Mouse (Mus musculus) liver, embryonic 14 days (tissue): Measurements from ENCODE around the gene Olfr92. TPM values are rescaled to one million over a fixed set of nuclear protein-coding genes. Genes with fewer than 3 reads are reported as not detected.

Experiments
- polyA plus RNA-seq: library from polyadenylated mRNA; depleted of rRNA; stranded (reverse); fragments of >200 nt; gene quantifications from 2 replicates; pipeline ENCODE4 v1.2.3, GENCODE M21; 2012; rRNA removed

Olfr92 gene
- not detected in 2 replicates for polyA plus RNA-seq

DNA sequence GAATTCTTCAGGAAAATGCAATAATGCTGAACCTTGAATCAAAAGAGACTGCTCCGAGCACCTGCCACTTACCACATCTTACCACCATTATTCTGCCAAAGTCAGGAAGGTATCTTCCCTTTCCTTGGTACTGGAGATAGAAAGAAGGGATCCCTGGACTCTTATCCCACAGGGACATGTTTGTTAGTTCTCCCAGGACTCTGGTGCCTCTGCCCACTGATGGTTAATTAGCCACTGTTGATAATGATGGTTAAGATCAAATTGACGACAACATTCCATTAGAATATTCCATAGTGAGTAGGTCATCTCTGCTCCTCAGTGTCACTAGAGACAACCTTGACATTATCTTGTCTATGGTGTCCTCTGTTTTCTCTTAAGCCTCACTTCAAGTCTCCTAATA is at the start of gene Olfr92:
Olfr92 (minus strand) TSS at position 101 of the 400 bp plus-strand sequence.

DNA sequence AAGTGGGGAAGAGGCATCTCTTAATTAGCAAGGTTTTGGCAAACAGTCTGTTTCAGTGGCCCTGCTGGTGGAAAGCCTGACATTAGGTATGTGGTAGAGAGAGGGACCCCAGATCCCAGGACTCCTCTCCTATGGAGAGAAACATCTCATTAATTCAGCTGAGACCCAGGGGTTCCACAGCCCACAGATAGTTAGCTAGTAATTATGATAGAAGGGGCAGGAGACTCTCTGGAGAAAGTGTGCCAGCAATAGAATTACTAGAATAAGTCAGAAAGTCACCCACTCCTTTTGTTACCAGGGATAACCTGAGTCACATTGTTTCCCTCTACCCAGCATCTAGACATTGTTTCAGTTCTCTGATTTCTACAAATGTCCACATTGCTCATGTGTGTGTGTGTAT is 41.5 kb upstream of the Olfr92 start, which contains the start of gene Olfr93:
Olfr93 (minus strand) TSS at position 101 of the 400 bp plus-strand sequence.

GRCm38 (mm10) chr17:37098178-37098577 is 21.7 kb downstream of the Olfr92 start, which contains the start of gene Olfr91:
Gene Olfr91 (minus strand): TSS chr17:37098278.

DNA sequence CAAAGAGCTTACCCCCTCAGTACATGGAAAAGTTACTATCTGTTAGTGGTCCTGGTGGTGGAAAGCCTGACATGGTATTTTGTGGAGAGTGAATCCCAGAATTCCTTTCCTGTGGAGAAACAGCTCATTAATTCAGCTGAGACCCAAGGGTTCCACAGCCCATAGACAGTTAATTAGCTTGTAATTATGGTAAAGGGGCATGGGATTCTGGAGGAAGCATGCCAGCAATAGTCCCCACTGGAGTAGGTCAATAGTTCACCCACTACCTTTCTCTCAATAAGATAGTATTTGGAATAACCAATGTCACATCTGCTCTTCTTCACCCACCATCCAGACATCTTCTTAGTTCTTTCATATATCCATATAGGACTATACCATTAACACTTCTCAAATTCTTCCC is 31.5 kb downstream of the Olfr92 start, which contains the start of gene Olfr90:
Olfr90 (minus strand) TSS at position 101 of the 400 bp plus-strand sequence.

Other genes starting within 250 kb of the Olfr92 start
- not detected in 2 replicates for gene Trim40, start 230.0 kb downstream of the Olfr92 start, polyA plus RNA-seq
- gene Trim31, start 222.0 kb downstream of the Olfr92 start, polyA plus RNA-seq: not detected in 2 replicates
- 0.02 TPM in 1 of 2 replicates, not detected in the other for gene Rnf39, start 177.2 kb downstream of the Olfr92 start, polyA plus RNA-seq
- gene Ppp1r11, start 168.3 kb downstream of the Olfr92 start, polyA plus RNA-seq: 31.5 and 32.1 TPM in 2 replicates
- 16.6 and 18.1 TPM in 2 replicates for gene Znrd1, start 161.5 kb downstream of the Olfr92 start, polyA plus RNA-seq
- 3.4 and 3.5 TPM in 2 replicates for gene Znrd1as, start 161.5 kb downstream of the Olfr92 start, polyA plus RNA-seq
- gene 2410137M14Rik, start 138.9 kb downstream of the Olfr92 start, polyA plus RNA-seq: not detected in 2 replicates
- 0.09 and 0.10 TPM in 2 replicates for gene H2-M5, start 130.6 kb downstream of the Olfr92 start, polyA plus RNA-seq
- 4.1 and 4.7 TPM in 2 replicates for gene Zfp57, start 118.9 kb downstream of the Olfr92 start, polyA plus RNA-seq
- not detected in 2 replicates for gene Mog, start 96.7 kb downstream of the Olfr92 start, polyA plus RNA-seq
- gene Gabbr1, start 74.1 kb downstream of the Olfr92 start, polyA plus RNA-seq: 2.0 TPM in 2 replicates
- gene Olfr90, start 31.6 kb downstream of the Olfr92 start, polyA plus RNA-seq: not detected in 2 replicates
- not detected in 2 replicates for gene Olfr91, start 21.8 kb downstream of the Olfr92 start, polyA plus RNA-seq
- gene Olfr93, start 41.4 kb upstream of the Olfr92 start, polyA plus RNA-seq: not detected in 2 replicates
- gene Ubd, start 73.8 kb upstream of the Olfr92 start, polyA plus RNA-seq: not detected in 2 replicates
- not detected in 2 replicates for gene Olfr94, start 80.9 kb upstream of the Olfr92 start, polyA plus RNA-seq
- not detected in 2 replicates for gene Olfr95, start 93.0 kb upstream of the Olfr92 start, polyA plus RNA-seq
- not detected in 2 replicates for gene Olfr96, start 100.1 kb upstream of the Olfr92 start, polyA plus RNA-seq
- not detected in 2 replicates for gene Olfr97, start 117.2 kb upstream of the Olfr92 start, polyA plus RNA-seq
- gene Olfr98, start 143.7 kb upstream of the Olfr92 start, polyA plus RNA-seq: not detected in 2 replicates
- 0.87 and 1.1 TPM in 2 replicates for gene H2-M3, start 150.1 kb upstream of the Olfr92 start, polyA plus RNA-seq
- gene Olfr99, start 163.4 kb upstream of the Olfr92 start, polyA plus RNA-seq: not detected in 2 replicates
- not detected in 2 replicates for gene Olfr101, start 184.2 kb upstream of the Olfr92 start, polyA plus RNA-seq
- gene Olfr102, start 197.0 kb upstream of the Olfr92 start, polyA plus RNA-seq: not detected in 2 replicates
- not detected in 2 replicates for gene Olfr103, start 219.6 kb upstream of the Olfr92 start, polyA plus RNA-seq
- not detected in 2 replicates for gene Olfr104-ps, start 239.5 kb upstream of the Olfr92 start, polyA plus RNA-seq